Mouse (Mus musculus) G1E (cell line): ENCODE results near the gene Rnf44.

Experiments used
- CTCF ChIP-seq: IDR thresholded peaks from 2 replicates; pipeline ENCODE4 v1.5.1; 2012; ENCODE audit warnings: low read depth, low read length, inconsistent platforms, mixed read lengths
- TAL1 ChIP-seq: conservative IDR thresholded peaks from 2 replicates; pipeline ENCODE4 v1.6.1; 2012; ENCODE audit warnings: low read depth, low read length, inconsistent platforms, mixed read lengths

DNA sequence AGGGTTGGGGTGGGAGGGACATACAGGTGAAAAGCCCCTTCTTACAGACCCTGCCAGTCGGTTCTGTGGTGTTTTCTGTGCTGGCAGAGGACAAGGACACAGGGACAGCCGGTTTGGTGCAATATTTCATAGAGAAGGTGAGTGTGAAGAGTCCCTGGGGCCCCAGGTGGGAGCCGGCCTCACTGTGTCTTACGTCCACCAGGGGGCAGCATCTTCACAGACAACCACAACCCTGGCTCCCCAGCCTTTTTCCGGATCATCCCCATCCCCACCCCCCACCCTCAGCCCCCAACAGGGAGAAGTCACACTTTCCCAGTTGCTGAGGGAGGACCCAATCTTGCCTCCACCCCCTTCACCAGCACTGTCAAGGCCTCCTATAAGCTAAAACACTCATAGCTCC, 23.2 kb upstream of the Rnf44 start:
- TF ChIP-seq TAL1 (no peak), CTCF (peak; percentile 58)
